Mouse (Mus musculus) limb, embryonic 11.5 days (tissue): Measurements from ENCODE around the gene Tmem182. TPM values are rescaled to one million over a fixed set of nuclear protein-coding genes. Genes with fewer than 3 reads are reported as not detected.

ENCODE experiments used
- ATAC-seq: fragments of 200-750 bp; cut with Nextera tagmentation; 2 replicates; pipeline ENCODE4 v1.8.0; 2017; ENCODE audit warnings: low read depth; ENCODE audit not compliant: insufficient number of reproducible peaks, low FRiP score, low TSS enrichment
- DNase-seq: peaks from one replicate; pipeline ENCODE4 v3.0.0-alpha.2; 2015; ENCODE audit warnings: low spot score
- H3K27ac ChIP-seq: fragments of 300-500 bp; sonication (generic); replicated peaks from 2 replicates; pipeline ENCODE4 v1.5.1; 2014; ENCODE audit warnings: low read depth, mild to moderate bottlenecking, low read length
- H3K27me3 ChIP-seq: fragments of 300-500 bp; sonication (generic); 2 replicates; pipeline ENCODE4 v1.6.1; 2014; ENCODE audit warnings: mild to moderate bottlenecking, low read length, mixed read lengths; ENCODE audit not compliant: control insufficient read depth, insufficient read depth
- H3K36me3 ChIP-seq: fragments of 300-500 bp; sonication (generic); 2 replicates; pipeline ENCODE4 v1.6.1; 2014; ENCODE audit warnings: mild to moderate bottlenecking, low read length, moderate library complexity, mixed read lengths; ENCODE audit not compliant: control insufficient read depth, insufficient read depth
- H3K4me1 ChIP-seq: fragments of 300-500 bp; sonication (generic); 2 replicates; pipeline ENCODE4 v1.6.1; 2014; ENCODE audit warnings: low read length, mixed read lengths; ENCODE audit not compliant: control insufficient read depth, insufficient read depth
- H3K4me2 ChIP-seq: fragments of 300-500 bp; sonication (generic); 2 replicates; pipeline ENCODE4 v1.6.1; 2014; ENCODE audit warnings: low read depth, mild to moderate bottlenecking, moderate library complexity; ENCODE audit not compliant: severe bottlenecking
- H3K4me3 ChIP-seq: fragments of 300-500 bp; sonication (generic); 2 replicates; pipeline ENCODE4 v1.5.1; 2014; ENCODE audit warnings: low read depth, low read length
- H3K9ac ChIP-seq: fragments of 300-500 bp; sonication (generic); 2 replicates; pipeline ENCODE4 v1.6.1; 2014; ENCODE audit warnings: mild to moderate bottlenecking, low read length
- H3K9me3 ChIP-seq: fragments of 300-500 bp; sonication (generic); 2 replicates; pipeline ENCODE4 v1.6.1; 2016; ENCODE audit warnings: low read length; ENCODE audit not compliant: control insufficient read depth
- whole genome bisulfite sequencing: fragments of 180-500 bp; shearing (Covaris S2); extraction: QIAGEN DNeasy Blood & Tissue Kit; methylation state at CpG from one replicate; pipeline ENCODE4 v1.1.7; 2014; 5-methylcytosine and 5-hydroxymethylcytosine counted together
- polyA plus RNA-seq: library from polyadenylated mRNA; unstranded; fragments of >200 nt; fragmentation: Nextera tagmentation; extraction: Ambion mirVana; gene quantifications from 2 replicates; pipeline ENCODE4 v1.2.1, GENCODE M21; 2014

The Tmem182 gene
- polyA plus RNA-seq, 1 experiment from 2014 or later: 0.11 TPM

GRCm38 (mm10) chr1:40880527-40880926, 75.1 kb downstream of the Tmem182 start:
- no peaks in the 10 kb centered on the region for H3K27me3 ChIP-seq
- H3K9ac ChIP-seq: no peak overlapping the region
- no peaks in the 10 kb centered on the region for H3K9me3 ChIP-seq
- no peaks in the 10 kb centered on the region for H3K36me3 ChIP-seq
- H3K4me1 ChIP-seq: no peaks in the 10 kb centered on the region
- 52% methylated on average over 2 of the region's 2 CpGs for WGBS
- H3K27ac ChIP-seq: no peak overlapping the region
- DNase-seq (no peak), ATAC-seq (no peak)
- H3K4me2 ChIP-seq: no peak overlapping the region
- H3K4me3 ChIP-seq: no peak overlapping the region

DNA sequence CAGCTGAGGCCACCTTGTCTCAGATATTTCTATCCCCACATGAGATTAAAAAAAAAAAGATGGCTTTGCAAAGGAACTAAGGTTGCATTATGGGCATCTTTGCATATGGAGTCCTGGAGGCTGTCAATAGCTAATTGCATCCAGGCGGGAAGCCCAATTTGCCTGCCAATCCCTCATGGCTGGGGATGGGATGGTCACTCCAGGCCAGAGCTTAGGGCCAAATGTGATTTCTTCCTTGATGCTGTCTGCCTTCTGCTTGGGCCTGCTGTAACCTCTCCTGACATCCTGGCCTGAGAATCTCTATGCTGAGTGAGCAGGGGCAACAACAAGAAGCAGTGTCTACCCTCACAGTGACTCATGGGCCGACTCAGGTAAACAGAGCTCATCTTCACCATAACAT, 78.5 kb downstream of the Tmem182 start:
- WGBS: 71% methylated on average over 2 of the region's 2 CpGs
- no peaks in the 10 kb centered on the region for H3K4me1 ChIP-seq
- no peaks in the 10 kb centered on the region for H3K9me3 ChIP-seq
- no peak overlapping the region for H3K4me3 ChIP-seq
- no peaks in the 10 kb centered on the region for H3K27me3 ChIP-seq
- H3K36me3 ChIP-seq: no peaks in the 10 kb centered on the region
- H3K27ac ChIP-seq: no peak overlapping the region
- no peak overlapping the region for H3K4me2 ChIP-seq
- H3K9ac ChIP-seq: no peak overlapping the region
- ATAC-seq: no peak
- no peak for DNase-seq

- WGBS: 81% methylated on average over 6 of the region's 6 CpGs
- Histone ChIP-seq H3K36me3 (no peaks in the 10 kb centered on the region), H3K27ac (no peak overlapping the region), H3K4me2 (no peak overlapping the region), H3K27me3 (no peaks in the 10 kb centered on the region), H3K4me3 (no peak overlapping the region), H3K9ac (no peak overlapping the region), H3K4me1 (no peaks in the 10 kb centered on the region), H3K9me3 (no peaks in the 10 kb centered on the region)
- DNase-seq (no peak), ATAC-seq (no peak)
Measured at GRCm38 (mm10) chr1:40884943-40885342, 79.5 kb downstream of the Tmem182 start.

DNA sequence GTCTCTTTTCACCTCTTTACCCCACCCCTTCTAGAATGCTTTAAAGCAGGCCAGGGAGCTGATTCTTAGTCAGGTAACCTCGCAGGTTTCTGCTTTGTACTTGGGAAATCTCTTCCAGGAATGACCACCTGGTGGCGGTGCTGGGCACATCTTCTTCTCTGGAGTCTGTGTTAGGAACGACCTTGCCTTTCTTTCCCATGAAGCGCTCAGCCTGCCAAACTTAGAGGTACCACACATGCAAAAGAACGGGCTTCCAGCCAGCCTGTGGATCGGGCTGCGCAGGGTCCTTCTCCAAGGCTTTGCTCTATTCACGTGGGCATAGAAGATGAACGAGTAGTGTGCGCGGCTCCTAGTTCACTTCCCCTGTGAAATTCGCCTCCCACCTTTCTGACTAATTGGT, 82.3 kb downstream of the Tmem182 start:
- Histone ChIP-seq H3K9ac (no peak overlapping the region), H3K4me2 (no peak overlapping the region), H3K27ac (no peak overlapping the region), H3K27me3 (no peaks in the 10 kb centered on the region), H3K9me3 (no peaks in the 10 kb centered on the region), H3K4me3 (no peak overlapping the region), H3K36me3 (no peaks in the 10 kb centered on the region), H3K4me1 (no peaks in the 10 kb centered on the region)
- 39% methylated on average over 12 of the region's 12 CpGs for WGBS
- DNase-seq (peak; percentile 82), ATAC-seq (no peak)

DNA sequence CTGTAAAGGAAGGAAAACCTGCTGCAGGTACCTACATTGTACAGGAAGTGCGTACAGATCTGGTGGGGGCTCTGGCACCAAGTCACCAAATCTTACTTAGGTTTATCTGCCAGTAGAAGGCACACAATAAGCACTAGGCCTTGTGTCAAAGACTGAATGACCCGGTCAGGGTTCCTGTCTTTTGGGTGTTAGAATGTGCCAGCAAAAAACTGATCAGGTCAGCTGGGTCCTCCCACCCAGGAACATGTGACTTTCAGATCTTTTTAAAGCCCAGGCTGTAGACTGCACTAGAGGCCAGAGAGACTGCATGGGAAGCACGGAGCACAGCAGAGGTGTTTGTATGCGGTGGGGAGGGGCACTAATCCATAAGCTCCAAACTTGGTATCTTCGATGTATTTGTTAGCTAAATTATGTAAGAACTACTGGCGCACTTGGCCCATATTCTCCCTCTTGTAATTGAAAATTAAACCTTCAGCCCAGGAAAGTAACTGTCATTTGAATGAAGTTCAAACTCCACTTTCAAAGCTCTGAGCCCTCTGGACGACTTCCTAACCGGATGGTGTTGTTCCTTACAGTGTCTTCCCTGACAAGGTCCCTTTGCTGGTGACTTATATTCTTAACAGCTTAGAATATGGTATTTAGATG, 83.1 kb downstream of the Tmem182 start:
- H3K9me3 ChIP-seq: no peaks in the 10 kb centered on the region
- no peak overlapping the region for H3K27ac ChIP-seq
- no peak overlapping the region for H3K9ac ChIP-seq
- 94% methylated on average over 8 of the region's 8 CpGs for WGBS
- no peak for ATAC-seq
- H3K4me1 ChIP-seq: no peaks in the 10 kb centered on the region
- H3K27me3 ChIP-seq: no peaks in the 10 kb centered on the region
- DNase-seq: no peak
- no peaks in the 10 kb centered on the region for H3K36me3 ChIP-seq
- H3K4me2 ChIP-seq: no peak overlapping the region
- H3K4me3 ChIP-seq: no peak overlapping the region

- Histone ChIP-seq H3K27me3 (no peaks in the 10 kb centered on the region), H3K4me1 (no peaks in the 10 kb centered on the region), H3K9ac (no peak overlapping the region), H3K4me2 (no peak overlapping the region), H3K9me3 (no peaks in the 10 kb centered on the region), H3K27ac (no peak overlapping the region), H3K36me3 (no peaks in the 10 kb centered on the region), H3K4me3 (no peak overlapping the region)
- WGBS: 90% methylated on average over 14 of the region's 14 CpGs
- DNase-seq (no peak), ATAC-seq (no peak)
Measured at GRCm38 (mm10) chr1:40889617-40890016, 84.2 kb downstream of the Tmem182 start.

DNA sequence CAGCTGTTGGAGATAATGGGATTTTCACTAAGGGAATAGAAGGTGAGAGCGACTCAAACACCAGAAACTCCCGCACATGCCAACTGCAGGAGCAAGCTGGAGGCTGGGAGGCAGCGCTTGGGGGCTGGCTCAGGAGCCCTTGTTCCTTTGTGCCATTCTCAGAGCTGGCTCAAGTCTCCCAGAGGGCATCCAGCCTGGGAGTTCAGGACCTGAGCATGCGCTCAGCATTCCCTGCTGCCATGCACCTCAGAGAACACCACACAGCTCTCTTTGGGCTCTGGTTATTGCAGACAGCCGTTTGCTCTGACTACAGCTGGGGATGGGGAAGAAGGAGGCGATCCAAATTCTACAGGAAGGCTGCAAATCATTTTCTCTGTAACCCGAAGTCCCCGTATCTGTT, 84.8 kb downstream of the Tmem182 start:
- ATAC-seq (no peak), DNase-seq (no peak)
- Histone ChIP-seq H3K27me3 (no peaks in the 10 kb centered on the region), H3K9ac (no peak overlapping the region), H3K4me2 (no peak overlapping the region), H3K9me3 (no peaks in the 10 kb centered on the region), H3K27ac (no peak overlapping the region), H3K4me3 (no peak overlapping the region), H3K36me3 (no peaks in the 10 kb centered on the region), H3K4me1 (no peaks in the 10 kb centered on the region)
- WGBS: 61% methylated on average over 8 of the region's 8 CpGs

GRCm38 (mm10) chr1:40903712-40904111, 98.3 kb downstream of the Tmem182 start:
- Histone ChIP-seq H3K4me3 (no peak overlapping the region), H3K4me2 (no peak overlapping the region), H3K4me1 (no peaks in the 10 kb centered on the region)

More at GRCm38 (mm10) chr1:40903712-40904111, 98.3 kb downstream of the Tmem182 start:
- Histone ChIP-seq H3K27me3 (no peaks in the 10 kb centered on the region), H3K36me3 (no peaks in the 10 kb centered on the region), H3K9me3 (no peaks in the 10 kb centered on the region), H3K27ac (no peak overlapping the region), H3K9ac (no peak overlapping the region)
- ATAC-seq (no peak), DNase-seq (no peak)
